Mouse (Mus musculus) adrenal gland, postnatal 36 days (tissue): ENCODE data around the gene Fgd2. TPM values are rescaled to one million over a fixed set of nuclear protein-coding genes. Genes with fewer than 3 reads are reported as not detected.
A peak's percentile ranks its signal among the peaks of the same experiment; 100 is the strongest.
"Not testable (repeated sequence)": the region's sequence is repeated elsewhere in the genome, so short reads cannot be mapped to it uniquely, and the experiment has no call there.

Experiments
- DNase-seq, 2 experiments: peaks; one replicate each; pipeline ENCODE4 v3.0.0; 2021; ENCODE audit warnings: mixed read lengths in 1 of 2
- total RNA-seq, 2 experiments: library from RNA; stranded (reverse); gene quantifications; 2 replicates each; pipeline ENCODE4 v1.2.3; 2021

Fgd2 gene
- total RNA-seq, 2 experiments from 2014 or later = 2.6 to 3.6 TPM

- no peak for DNase-seq
Measured at GRCm38 (mm10) chr17:29336266-29336990, 24.3 kb upstream of the Fgd2 start.

GRCm38 (mm10) chr17:29337979-29338823, 22.5 kb upstream of the Fgd2 start:
- DNase-seq = no peak

DNA sequence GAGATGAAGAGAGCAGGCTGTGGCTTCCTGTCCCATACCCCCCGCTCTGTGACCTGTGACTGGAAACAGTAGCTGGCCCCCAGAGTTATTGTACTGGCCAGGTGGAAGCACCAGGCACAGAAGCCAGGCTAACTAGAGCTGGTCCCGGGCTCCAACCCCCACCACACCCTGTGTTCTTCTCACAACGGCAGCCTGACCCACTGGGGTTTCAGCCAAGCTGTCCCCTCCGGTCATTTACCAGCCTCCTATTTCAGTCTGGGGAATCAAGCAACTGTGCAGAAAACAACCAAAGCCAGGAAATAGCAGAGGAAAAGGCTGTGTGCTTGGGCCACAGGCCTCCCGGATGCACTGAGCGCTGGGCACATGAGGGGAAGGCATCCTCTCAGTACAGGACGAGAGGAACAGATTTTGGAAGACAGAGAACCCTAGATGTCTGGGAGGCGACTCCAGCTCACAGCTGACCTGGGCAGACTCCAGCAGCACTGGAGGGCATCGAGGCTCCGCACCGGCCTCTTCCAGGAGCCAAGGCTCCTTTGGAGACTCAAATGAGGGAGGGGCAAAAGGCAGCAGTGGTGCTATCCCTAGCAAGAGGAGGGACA, 21.4 kb upstream of the Fgd2 start:
- peak; percentile 29 to 56 for DNase-seq

DNA sequence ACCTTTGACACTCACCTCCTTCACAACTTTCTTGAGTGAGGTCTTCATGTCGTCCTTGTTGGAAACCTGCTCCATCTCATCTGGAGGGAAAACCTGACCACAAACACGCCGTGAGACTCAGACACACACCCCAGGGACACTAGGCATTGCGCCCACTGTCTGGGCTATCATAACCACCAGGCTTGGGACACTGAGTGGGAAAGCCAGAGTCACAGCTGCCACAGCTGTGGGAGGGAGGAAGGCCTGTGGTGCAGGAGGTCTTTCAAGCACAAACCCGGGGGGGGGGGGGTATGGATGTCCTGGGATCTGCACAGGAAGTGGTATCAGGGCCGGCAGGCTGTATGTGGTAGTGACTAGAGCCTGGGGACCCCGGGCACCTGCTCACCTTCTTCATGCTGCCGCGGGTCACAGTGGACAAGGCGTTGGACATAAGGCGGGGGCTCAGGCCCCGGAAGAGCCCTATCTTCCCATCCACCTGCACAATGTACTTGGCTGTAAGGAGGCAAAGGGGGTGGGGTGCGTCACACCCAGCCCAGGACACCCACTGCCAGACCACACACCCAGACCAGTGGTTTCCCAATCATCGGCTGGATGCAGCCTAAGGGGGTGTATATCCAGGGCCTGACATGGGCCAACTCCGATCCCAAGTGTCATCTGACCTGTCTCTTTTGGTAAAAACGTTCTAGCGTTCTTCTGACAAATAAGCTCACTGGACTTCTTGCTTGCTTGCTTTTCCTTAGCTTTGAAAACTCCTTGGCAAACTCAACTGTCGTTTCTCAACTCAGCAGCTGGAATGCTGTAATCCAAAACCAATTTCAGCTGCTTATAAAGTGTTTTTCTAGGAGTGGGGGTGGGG, 20.1 kb upstream of the Fgd2 start:
- DNase-seq = no peak

DNA sequence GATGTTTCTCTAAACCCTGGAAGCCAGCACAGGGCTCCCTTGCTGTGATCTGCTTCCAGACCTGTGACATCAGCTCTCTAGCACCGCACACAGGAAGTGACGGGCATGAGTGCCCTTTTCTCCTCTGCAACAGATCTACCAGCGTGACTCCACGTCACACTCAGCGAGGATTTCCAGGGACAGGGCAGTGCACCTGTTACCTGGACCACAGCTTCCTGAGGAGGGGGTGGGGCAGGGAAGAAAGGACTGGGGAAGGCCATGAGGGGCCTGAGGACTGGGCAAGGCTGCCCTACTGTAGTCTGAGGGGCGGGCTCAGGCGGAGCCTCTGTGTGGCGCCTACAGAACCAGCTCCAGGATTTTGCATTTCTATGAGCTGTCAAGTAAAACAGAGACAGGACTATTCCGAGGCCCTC, 19.1 kb upstream of the Fgd2 start:
- DNase-seq = peak; percentile 52 to 56

- DNase-seq = peak; percentile 37 to 41
Measured at GRCm38 (mm10) chr17:29342010-29342910, 18.5 kb upstream of the Fgd2 start.

GRCm38 (mm10) chr17:29343241-29343640, 17.5 kb upstream of the Fgd2 start:
- DNase-seq = no peak

DNA sequence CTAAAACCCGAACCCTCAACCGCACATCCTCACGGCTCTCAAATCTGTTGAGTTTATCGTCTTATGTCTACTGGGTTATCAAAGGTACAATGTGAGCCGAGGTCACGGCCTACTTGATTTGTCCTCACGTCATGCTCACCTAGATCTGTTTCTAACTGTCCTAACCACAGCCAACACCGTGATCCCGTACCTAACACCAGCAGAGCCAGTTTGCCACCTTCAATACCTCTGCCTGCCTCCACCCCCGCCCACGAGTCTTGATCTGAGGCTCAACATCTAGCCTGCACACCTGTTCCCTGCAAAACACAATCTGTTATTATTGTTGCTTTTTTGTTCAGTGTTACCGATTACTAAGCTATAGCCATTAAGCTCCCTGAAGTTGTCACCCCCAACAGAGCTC, 15.4 kb upstream of the Fgd2 start:
- DNase-seq = no peak

- DNase-seq = no peak
Measured at GRCm38 (mm10) chr17:29346496-29347125, 14.1 kb upstream of the Fgd2 start.

DNA sequence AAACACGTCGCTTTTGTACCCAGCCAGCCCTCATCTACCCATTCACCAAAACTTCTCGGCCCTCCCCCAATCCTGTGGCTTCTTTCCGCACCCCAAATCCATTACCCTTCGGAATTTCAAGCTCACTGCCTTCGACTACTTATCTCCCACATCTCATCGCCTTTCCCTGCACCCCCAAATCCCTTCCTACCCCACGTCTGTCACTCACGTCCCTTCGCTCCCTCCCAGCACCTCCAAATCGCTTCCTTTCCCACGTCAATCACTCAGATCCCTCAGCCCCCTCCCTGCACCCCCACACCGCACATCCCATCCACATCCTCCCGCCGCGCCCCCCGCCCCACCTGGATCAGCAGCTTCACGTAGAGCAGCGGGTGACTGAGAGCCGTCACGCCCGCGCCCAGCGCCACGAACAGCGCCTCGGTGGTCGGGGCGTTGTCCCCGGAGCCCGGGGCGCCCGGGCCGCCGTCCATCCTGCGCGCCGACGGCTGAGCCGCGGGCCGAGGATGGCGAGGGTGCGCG, 13.5 kb upstream of the Fgd2 start:
- DNase-seq = no peak

- peak; percentile 100 for DNase-seq
Measured at GRCm38 (mm10) chr17:29347645-29348256, 13.0 kb upstream of the Fgd2 start, which contains the start of gene Mtch1. TSS of gene Mtch1 (minus strand) at chr17:29347934.

DNA sequence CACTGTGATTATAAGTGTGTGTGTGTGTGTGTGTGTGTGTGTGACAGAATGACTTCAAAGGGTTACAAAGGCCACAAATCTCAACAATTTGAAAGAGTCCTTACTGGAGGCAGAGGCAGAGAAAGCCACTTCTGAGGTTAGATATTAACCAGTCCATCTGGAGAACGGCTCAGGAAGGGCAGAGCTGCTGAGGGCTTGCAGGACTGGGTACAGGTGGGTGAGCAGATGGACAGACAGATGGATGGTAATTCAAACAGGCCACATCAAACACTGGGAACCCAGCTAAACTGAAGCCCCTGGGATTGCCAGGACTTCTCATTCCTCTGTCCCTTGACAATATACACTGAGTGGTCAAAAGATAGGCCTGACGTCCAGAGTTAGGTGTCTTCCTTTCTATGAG, 11.7 kb upstream of the Fgd2 start:
- DNase-seq = no peak

- not testable (repeated sequence) for DNase-seq
Measured at GRCm38 (mm10) chr17:29351056-29351455, 9.7 kb upstream of the Fgd2 start.

DNA sequence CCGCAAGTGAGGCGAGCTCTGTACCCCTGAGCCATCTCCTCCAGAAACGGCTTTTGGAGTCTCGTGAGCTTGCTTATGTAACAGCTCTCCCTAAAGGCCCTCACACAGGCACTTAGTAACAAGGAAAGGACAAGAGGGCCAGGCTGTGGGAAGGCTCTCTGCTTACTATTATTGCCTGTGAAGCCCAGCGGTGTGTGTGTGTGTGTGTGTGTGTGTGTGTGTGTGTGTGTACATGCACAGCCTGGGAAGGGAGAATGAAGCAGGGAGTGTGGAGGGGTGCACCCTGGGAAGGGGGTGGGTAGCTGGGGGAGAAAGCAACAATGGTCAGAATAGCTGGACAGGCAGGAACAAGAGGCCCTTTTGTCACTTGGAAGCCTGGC, 5.3 kb upstream of the Fgd2 start:
- DNase-seq = no peak

- peak; percentile 80 to 85 for DNase-seq
Measured at GRCm38 (mm10) chr17:29355841-29356478, 4.8 kb upstream of the Fgd2 start.

GRCm38 (mm10) chr17:29356479-29356856, 4.2 kb upstream of the Fgd2 start:
- peak; percentile 80 to 89 for DNase-seq

DNA sequence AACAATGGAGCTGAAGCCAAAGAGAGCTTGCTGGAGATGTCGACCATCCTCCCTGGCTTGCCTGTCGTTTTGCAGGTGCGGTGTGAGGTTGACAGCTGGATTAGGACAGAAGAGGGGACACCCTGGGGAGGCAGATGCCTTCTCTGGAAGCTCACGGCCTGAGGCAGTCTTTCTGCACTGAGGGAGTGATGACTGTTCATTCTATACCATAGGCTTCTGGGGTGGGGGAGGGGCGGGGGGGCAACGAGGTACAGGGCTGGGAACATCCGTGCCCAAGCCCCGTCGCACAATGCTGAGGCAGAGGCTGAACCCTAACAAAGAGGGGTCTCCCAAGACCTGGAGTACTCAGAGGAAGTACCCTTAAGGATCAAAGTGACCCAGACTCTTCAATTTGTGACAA, 3.8 kb upstream of the Fgd2 start:
- no peak for DNase-seq

DNA sequence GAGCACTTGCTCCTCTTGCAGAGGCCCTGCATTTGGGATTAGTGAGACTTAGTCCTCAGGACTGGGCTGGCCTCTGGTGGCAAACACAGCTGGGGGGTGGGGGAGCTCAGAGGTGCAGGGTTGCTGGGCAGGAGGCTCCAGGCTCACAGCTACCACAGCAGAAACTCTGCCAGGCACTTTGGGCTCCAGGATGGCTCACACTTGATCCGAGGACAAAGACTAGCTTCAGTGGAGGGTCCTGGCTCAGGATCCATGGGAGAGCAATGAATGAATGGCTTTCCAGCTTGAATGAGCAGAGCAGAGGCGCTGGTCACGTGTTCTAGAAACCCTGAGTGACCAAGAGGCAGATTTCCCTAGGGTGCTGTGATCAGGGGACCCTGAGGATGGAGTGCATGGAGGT, 1.8 kb upstream of the Fgd2 start:
- no peak for DNase-seq

DNA sequence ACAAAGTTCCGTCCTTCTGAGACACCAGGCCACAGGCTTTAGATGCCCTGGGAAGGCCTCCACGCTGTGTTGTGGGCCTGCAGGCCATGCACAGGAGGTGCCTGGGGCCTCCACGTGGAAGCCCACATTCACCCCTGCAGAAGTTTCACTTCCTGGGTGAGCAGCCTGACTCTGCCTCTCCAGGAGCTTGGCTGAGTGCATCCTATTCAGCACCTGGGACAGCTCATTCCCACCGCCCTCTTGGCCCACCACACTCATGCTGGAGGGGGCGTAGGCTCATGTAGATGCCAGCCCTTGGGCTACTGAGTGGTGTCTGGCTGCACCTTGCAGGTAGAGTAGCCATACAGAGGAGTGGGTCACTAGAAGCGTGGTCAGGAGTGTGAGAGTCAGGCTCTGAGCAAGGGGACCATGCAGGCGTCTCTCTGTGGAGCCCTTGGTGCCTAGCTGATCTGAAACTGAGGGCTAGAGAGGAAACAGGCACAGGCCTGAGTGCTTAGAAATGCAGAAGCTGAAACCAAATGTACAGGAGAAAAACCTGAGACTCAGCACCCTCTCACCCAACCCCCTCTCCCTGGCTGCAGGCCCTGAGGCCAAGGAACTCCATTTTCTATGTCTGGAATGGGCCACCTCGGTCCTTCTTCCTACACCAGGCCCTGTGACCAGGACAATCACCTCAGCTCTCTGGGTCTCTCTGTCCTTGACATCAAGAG, 1.4 kb downstream of the Fgd2 start:
- no peak for DNase-seq
